Mouse (Mus musculus) Muller cell, postnatal 12 days (primary cell): Measurements from ENCODE around the gene Tmem222.
A peak's percentile ranks its signal among the peaks of the same experiment; 100 is the strongest.

Experiments
- DNase-seq: peaks from one replicate; pipeline ENCODE4 v3.0.0-alpha.2; 2015; ENCODE audit errors: inconsistent ontology term

The Tmem222 gene

DNA sequence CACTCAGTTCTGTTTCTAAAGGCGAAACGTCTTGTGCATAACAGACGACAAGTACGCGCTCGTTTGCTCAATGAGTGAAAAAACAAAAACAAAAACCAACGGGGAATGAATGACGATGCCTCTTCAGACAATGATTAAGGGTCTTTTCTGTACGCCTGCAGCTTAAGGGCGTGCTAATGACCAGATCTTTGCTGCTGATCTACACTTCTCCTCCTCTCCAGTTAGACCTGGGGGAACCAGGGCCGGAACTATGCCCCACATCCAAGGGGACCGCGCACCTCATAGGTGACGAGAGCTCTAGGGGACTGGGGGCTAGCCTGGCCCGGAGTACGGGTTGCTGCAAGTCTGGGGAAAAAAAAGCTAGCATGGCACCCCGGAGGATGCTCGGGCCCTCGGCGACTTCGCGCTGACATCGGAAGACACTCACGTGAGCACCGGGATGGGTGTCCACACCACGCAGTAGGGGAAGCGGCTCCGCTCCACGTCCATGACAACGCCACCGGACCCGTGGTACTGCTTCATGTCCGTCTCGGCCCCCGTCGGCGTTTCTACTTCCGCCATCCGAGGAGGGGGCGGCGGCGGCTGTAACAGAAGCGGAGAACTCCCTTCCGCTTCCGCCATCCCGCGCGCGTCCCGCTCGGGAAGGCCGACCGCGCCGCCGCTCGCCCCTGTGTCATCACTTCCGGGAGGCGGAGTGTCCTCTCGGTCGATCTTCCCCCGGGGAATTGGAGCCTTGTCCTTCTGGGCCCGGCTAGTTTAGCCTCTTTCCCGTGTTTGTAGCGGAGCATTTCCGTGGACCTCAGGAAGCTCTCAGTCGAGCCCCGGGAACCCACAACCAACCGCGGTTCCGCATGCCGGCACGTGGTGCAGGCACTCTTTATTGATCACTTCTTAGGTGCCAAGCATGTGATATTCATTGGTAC, at the start of gene Tmem222:
TSS of gene Tmem222 (minus strand) at position 689 of the 923 bp plus-strand sequence.
- peak; percentile 97 for DNase-seq

- DNase-seq = no peak
Measured at GRCm38 (mm10) chr4:133319667-133320066, 42.1 kb upstream of the Tmem222 start.

GRCm38 (mm10) chr4:133315991-133316390, 38.4 kb upstream of the Tmem222 start:
- DNase-seq = no peak

GRCm38 (mm10) chr4:133314896-133315295, 37.3 kb upstream of the Tmem222 start:
- DNase-seq = no peak

DNA sequence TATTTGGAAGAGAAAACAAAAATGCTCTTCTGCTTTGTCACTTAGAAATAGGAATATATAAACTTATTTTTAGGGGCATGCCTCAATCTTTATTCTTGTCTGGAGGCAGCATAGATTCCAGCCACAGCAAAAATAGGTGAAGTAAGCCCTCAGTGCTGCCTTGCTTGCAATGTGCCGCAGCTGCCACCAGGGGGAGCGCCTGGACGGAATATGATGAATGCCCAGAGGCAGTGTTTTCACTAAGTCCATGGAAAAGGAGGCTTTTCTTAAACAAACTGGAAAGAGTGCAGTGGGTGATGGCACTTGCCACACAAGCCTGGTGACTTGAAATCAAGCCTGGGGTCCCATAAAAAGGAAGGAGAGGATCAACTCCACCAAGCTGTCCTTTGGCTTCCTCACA, 32.4 kb upstream of the Tmem222 start:
- DNase-seq = peak; percentile 79

- DNase-seq = peak; percentile 44
Measured at GRCm38 (mm10) chr4:133307331-133307730, 29.7 kb upstream of the Tmem222 start.

GRCm38 (mm10) chr4:133305825-133306224, 28.2 kb upstream of the Tmem222 start:
- DNase-seq = no peak

DNA sequence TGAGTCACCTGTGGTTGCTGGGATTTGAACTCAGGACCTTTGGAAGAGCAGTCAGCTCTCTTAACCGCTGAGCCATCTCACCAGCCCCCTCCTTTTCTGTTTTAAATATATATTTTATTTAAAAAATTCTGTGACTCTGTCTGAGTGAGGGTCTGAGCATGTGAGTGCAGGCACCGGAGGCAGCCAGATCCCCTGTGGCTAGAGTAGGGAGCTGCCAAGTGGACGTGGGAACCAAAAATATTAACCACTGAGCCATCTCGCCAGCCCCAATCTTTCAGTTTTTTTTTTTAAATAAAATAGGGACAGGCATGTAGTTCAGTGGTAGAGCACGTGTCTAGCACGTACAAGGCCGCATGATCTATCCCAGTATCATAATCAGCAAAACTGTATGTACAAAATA, 27.2 kb upstream of the Tmem222 start:
- DNase-seq = no peak

DNA sequence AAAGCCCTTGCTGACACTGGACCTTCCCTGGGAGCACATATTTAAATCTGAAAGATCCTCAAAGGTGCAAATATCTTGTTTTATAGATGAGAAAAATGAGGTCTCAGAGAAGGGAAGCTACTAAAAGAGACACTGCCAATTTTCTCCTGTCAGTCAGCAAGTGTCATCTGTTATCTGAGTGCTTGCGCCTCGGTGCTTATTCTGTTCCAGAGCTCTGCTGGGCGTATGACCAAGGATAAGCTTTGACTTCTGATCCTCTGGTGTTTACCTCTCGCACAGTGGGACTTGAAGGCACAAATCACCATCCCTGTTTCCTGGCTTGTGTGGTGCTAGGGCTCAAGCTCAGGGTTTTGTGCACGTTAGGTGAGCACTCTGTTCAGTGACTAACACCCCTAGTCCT, 25.1 kb upstream of the Tmem222 start:
- no peak for DNase-seq

- DNase-seq = peak; percentile 60
Measured at GRCm38 (mm10) chr4:133301802-133302201, 24.2 kb upstream of the Tmem222 start.

DNA sequence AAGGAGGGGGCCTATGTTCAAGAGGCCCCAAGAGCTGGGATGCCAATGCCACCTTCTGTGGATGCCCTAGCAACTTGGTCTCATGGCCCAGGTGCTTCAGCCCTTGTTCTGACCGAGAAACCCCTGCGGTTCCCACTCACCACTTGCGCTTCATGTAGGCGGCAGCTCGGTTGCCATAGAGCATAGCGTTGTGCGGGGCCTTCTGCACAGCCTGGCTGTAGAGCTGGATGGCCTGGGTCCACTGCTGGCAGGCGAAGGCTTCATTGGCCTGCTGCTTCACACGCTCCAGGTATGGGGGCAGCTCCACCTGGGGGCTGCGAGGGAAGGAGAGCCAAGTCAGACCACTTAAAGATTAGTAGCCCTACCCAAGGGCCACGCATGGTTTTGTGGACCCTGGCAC, 22.8 kb upstream of the Tmem222 start:
- DNase-seq = no peak

GRCm38 (mm10) chr4:133299701-133300100, 22.1 kb upstream of the Tmem222 start:
- DNase-seq = peak; percentile 75

GRCm38 (mm10) chr4:133298516-133299365, 21.1 kb upstream of the Tmem222 start:
- DNase-seq = peak; percentile 99

DNA sequence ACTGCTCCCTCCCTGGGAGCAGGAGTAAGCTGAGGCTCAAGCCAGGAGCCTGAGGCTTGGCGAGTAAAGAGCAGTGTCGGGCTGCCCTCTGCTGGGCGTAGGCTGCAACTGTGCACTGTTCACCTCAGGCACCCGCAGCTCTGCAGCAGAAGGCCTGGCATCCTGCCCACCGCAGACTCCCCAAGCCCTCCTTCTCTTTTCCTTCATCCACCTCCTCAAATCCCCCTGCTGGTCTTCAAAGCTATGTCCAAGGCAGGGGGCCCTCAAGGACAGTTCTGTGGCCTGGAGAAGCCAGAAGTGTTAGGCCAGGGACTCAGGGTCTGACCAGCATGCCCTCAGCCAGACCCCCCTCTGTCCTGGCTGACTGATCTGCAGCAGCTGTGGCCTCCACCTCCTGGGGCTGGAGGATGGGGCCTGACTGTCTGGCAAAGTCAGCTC, 20.2 kb upstream of the Tmem222 start:
- DNase-seq = peak; percentile 81

DNA sequence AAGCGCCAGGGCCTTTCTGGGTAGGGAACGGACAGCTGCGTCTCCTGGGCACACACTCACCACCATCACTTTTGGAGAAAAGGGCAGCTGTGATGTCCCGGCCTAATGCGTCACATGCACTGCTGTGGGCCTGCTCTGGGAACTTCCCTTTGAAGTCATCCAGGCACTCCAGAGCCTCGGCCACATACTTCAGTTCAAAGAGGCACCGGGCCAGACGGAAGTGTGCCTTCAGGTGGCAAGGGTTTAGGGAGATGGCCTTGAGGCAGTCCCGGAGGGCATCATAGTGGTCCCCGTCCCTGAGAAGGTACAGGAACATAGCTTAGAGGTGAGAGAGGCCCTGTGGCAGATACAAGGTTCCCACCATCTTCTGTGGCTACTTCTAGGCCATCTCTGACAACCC, 19.8 kb upstream of the Tmem222 start:
- no peak for DNase-seq

- no peak for DNase-seq
Measured at GRCm38 (mm10) chr4:133294084-133294483, 16.5 kb upstream of the Tmem222 start.

DNA sequence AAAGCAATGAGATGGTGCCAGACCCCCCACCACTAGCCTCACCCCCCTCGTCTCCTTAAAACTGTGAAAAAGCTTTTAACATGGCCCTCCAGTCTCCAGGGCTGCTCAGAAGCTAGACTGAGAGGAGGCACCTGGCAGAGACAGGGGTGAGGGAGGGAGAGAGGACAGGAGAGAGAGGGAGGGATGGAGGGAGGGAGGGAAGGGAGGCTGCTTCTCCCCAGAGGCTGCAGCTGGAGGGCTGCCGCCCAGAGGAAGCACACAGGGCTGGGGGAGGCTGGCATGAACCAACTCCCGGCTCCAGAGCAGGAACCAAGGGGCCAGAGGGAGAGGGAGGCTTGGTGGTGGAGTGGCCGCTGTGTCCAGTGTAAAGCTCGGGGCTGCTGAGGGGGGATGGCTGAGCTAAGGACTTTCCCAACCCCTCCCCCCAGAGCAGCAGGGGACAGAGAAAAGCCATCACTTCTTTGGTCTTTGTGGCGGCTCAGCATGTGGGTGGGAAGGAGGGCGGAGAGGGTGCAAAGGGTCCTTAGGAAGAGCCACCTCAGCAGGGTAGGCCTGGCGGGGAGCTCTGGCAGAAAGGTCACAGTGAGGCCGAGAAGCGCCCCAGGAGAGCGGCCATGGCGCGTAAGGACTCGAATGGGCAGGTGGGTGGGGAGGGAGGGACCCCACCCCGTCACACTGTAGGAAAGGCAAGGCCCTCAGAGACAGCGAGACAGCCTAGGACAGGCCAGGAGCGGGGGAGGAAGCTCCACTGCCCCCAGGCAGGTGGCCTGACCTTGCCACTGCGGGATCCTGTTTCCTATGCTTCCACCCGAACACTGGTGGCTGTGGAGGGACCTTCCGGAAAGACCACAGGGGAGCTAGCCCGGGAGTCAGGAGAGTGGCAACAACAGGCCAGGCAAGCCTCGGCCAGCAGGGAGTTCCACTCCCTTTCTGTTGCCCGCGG, 15.6 kb upstream of the Tmem222 start:
- no peak for DNase-seq

GRCm38 (mm10) chr4:133292405-133292804, 14.8 kb upstream of the Tmem222 start:
- no peak for DNase-seq

- DNase-seq = no peak
Measured at GRCm38 (mm10) chr4:133291255-133291654, 13.7 kb upstream of the Tmem222 start.

GRCm38 (mm10) chr4:133286476-133287077, 9.0 kb upstream of the Tmem222 start:
- DNase-seq = no peak

DNA sequence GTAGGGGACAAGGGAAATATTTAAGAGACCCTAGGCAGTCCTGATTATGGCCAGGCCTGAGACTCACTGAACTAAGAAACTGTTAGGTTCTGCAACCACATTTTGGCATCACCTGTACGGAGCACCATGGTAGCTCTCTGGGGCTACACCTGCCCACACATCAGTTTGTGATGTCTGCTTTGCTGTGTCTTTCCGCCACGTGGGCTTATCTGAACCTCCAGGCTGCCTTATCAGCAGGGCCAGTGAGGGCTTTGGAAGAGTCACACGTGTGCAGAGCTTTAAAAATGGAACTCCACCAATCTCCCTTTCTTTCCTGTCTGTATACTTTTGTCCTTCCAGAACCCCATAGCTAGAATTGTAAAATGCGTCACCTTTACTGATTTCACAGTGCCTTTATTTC, 8.4 kb upstream of the Tmem222 start:
- DNase-seq = no peak
